Comparison of ENCODE assay signal across 27 mouse cellular contexts in the genomic region with DNA sequence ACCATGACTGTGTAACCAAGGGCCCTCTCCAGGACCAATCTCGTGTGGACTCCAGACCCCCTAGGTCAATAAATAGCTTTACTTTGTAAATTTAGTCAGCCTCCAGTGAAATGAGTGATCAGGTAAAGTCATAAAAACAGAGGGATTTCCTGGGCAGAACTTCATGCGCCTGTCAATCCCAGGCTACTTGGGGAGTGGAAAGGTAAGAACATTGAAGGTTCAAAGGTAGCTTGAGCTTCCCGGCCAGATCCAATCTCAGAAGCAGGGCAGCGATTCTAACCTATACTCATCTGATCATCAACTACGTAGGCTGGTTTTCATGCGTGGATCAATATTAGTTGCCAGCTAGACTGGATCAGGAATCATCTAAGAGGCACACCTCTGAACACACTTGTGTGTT. TPM values are rescaled to one million over a fixed set of nuclear protein-coding genes. Genes with fewer than 3 reads are reported as not detected.
"Had no signal": no experiment of that assay in that cellular context is flagged by ENCODE, and none has a peak within 500 bp of the region (broad histone marks: within the 10 kb centered on the region; RNA-seq: fewer than 3 reads in every experiment).

No protein-coding gene starts in this region.

- H3K4me3 ChIP-seq: kidney, embryonic 15.5 days; left cerebral cortex, adult 2 months; limb, embryonic 13.5 days; midbrain, embryonic 12.5 days; midbrain, embryonic 15.5 days; neural tube, embryonic 12.5 days; neural tube, embryonic 15.5 days had no signal

- H3K36me3 ChIP-seq: kidney, embryonic 15.5 days; limb, embryonic 13.5 days; midbrain, embryonic 12.5 days; midbrain, embryonic 15.5 days; neural tube, embryonic 12.5 days; neural tube, embryonic 15.5 days had no signal

- H3K4me2 ChIP-seq: kidney, embryonic 15.5 days; lung, embryonic 14.5 days; midbrain, embryonic 12.5 days; midbrain, embryonic 15.5 days; neural tube, embryonic 12.5 days; neural tube, embryonic 15.5 days had no signal

- H3K27ac ChIP-seq: kidney, embryonic 15.5 days; left cerebral cortex, adult 2 months; limb, embryonic 13.5 days; liver, embryonic 14.5 days; macrophage; midbrain, embryonic 12.5 days; midbrain, embryonic 15.5 days; neural tube, embryonic 12.5 days; neural tube, embryonic 15.5 days; stomach, postnatal 0 days had no signal

- H3K27me3 ChIP-seq: kidney, embryonic 15.5 days; midbrain, embryonic 12.5 days; midbrain, embryonic 15.5 days; neural tube, embryonic 12.5 days; neural tube, embryonic 15.5 days had no signal

- H3K9me3 ChIP-seq: kidney, embryonic 15.5 days; limb, embryonic 13.5 days; midbrain, embryonic 12.5 days; midbrain, embryonic 15.5 days; neural tube, embryonic 12.5 days; neural tube, embryonic 15.5 days had no signal

- H3K4me1 ChIP-seq: kidney, embryonic 15.5 days; midbrain, embryonic 12.5 days; midbrain, embryonic 15.5 days; neural tube, embryonic 12.5 days; neural tube, embryonic 15.5 days had no signal

- ATAC-seq: liver, postnatal 0 days; lung, postnatal 0 days; midbrain, embryonic 15.5 days had no signal

- DNase-seq: kidney, adult 8-10 months; kidney, postnatal 10 days; kidney, postnatal 36 days; layer of hippocampus, postnatal 36 days; left cerebral cortex, postnatal 4 days; liver; liver, postnatal 0 days; lung, embryonic 14.5 days; right cerebral cortex, adult 18-20 months; right cerebral cortex, postnatal 14 days; right cerebral cortex, postnatal 4 days; thymus, adult 18-20 months; thymus, postnatal 36 days had no signal

- H3K9ac ChIP-seq: kidney, embryonic 15.5 days; limb, embryonic 13.5 days; liver, embryonic 14.5 days; liver, postnatal 0 days; lung, embryonic 14.5 days; midbrain, embryonic 12.5 days; midbrain, embryonic 15.5 days; neural tube, embryonic 12.5 days; neural tube, embryonic 15.5 days had no signal

RNA-seq across cellular contexts. Expression of a gene that starts 21.3 kb away (rescaled TPM):
- total RNA-seq: megakaryocyte, adult 5-6 weeks had no signal
- polyA plus RNA-seq: liver, postnatal 0 days; lung, embryonic 14.5 days; lung, postnatal 0 days; macrophage; midbrain, embryonic 12.5 days; neural tube, embryonic 12.5 days; stomach, embryonic 14.5 days; stomach, postnatal 0 days; urinary bladder, adult 2 months had no signal
